Mouse (Mus musculus): Measurements from ENCODE around the gene Fam126a. TPM values are rescaled to one million over a fixed set of nuclear protein-coding genes. Genes with fewer than 3 reads are reported as not detected.

Gene Fam126a
- polyA plus RNA-seq, 1 experiment, result 5.6 TPM

DNA sequence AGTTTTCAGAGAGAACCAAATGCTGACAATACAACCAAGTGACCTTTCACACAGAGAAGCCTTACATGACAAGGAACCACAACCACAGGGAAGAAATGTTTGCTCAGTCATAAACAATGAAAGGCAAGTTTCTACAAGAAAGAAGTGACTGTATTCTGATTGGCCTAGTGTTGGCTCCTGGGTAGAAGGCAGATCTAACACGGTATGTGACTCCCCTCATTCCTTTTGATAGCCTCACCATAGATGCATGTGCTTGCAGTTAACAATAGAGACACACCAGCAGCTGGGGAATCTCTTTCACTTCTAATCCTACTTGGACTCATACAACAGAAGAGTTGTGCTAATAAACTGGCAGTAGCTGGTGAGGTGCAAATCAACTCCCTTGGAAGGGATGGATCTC, 17.3 kb upstream of the Fam126a start:
- no peaks in the 10 kb centered on the region; the same call in 1 of the 2 replicates for H3K4me1 ChIP-seq (ENCODE audit: control insufficient read depth, insufficient read depth, low read length)
- no peak for TF ChIP-seq CTCF (IDR thresholded peaks at IDR 0.05; ENCODE audit: borderline replicate concordance, insufficient read depth, low read depth, low read length)
- TF ChIP-seq POLR2A (IDR thresholded peaks at IDR 0.05; ENCODE audit: borderline replicate concordance, insufficient read depth, low read length), result no peak
- DNase-seq, result no peak
- WGBS, result 49% methylated on average over 1 of the region's 1 CpGs
- H3K27me3 ChIP-seq (ENCODE audit: control insufficient read depth, insufficient read depth, low read length), result no peaks in the 10 kb centered on the region
- H3K4me3 ChIP-seq (replicated peaks; ENCODE audit: insufficient read depth, low read depth, low read length), result no peak overlapping the region
- H3K27ac ChIP-seq (ENCODE audit: insufficient read depth, low read length), result no peak overlapping the region

DNA sequence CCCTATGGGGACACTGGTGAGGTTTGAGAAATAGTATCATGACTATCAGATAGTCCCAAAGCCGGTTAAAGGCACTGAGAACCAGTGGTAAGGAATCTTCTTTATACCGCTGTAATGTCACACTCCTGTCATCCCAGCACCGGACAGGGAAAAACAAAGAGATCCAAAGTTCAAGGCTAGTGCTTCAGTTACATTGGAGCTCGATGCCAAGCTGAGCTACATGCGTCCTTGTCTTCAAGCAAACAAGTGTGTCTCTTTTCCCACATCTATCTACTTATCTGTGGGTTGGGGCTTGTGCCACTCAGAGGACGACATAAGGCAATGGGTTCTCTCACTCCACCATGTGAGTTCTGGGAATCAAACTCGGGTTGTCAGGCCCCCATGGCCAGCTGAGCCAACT, 16.5 kb upstream of the Fam126a start:
- Histone ChIP-seq H3K4me3 (replicated peaks; ENCODE audit: insufficient read depth, low read depth, low read length) (no peak overlapping the region), H3K4me1 (ENCODE audit: control insufficient read depth, insufficient read depth, low read length) (no peaks in the 10 kb centered on the region; the same call in 1 of the 2 replicates), H3K27me3 (ENCODE audit: control insufficient read depth, insufficient read depth, low read length) (no peaks in the 10 kb centered on the region), H3K27ac (ENCODE audit: insufficient read depth, low read length) (no peak overlapping the region)
- TF ChIP-seq CTCF (IDR thresholded peaks at IDR 0.05; ENCODE audit: borderline replicate concordance, insufficient read depth, low read depth, low read length), result no peak
- no peak for TF ChIP-seq POLR2A (IDR thresholded peaks at IDR 0.05; ENCODE audit: borderline replicate concordance, insufficient read depth, low read length)
- WGBS, result 81% methylated on average over 7 of the region's 7 CpGs
- no peak for DNase-seq

DNA sequence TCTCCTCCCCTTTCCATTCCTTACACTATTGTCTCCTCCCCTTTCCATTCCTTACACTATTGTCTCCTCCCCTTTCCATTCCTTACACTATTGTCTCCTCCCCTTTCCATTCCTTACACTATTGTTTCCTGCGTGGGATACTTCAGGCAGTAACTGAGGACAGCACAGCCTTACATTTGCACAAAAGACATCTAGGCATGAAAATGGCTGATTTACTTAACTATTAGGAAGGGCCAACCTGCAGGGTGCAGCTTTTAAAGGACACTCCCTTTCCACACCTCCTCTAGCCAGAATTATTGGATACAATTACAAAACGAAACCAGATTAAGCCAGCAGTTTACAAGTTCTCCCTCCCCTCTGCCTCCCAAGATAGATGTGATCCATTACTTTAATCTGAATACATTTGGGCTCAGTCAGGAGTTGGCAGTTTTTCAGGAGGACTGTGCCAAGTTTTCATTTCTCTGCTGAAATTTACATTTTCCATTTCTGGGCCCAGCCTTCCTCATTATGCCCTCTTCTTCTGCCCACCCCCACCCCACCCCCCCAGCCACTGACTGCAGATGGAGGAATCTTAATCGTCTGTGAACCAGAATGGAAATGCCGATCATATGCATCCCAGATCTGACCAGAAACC, 15.6 kb upstream of the Fam126a start:
- Histone ChIP-seq H3K4me3 (replicated peaks; ENCODE audit: insufficient read depth, low read depth, low read length) (no peak overlapping the region), H3K4me1 (ENCODE audit: control insufficient read depth, insufficient read depth, low read length) (no peaks in the 10 kb centered on the region; the same call in 1 of the 2 replicates), H3K27me3 (ENCODE audit: control insufficient read depth, insufficient read depth, low read length) (no peaks in the 10 kb centered on the region), H3K27ac (ENCODE audit: insufficient read depth, low read length) (no peak overlapping the region)
- DNase-seq, result no peak
- no peak for TF ChIP-seq CTCF (IDR thresholded peaks at IDR 0.05; ENCODE audit: borderline replicate concordance, insufficient read depth, low read depth, low read length)
- no peak for TF ChIP-seq POLR2A (IDR thresholded peaks at IDR 0.05; ENCODE audit: borderline replicate concordance, insufficient read depth, low read length)
- 14% methylated on average over 4 of the region's 4 CpGs for WGBS

DNA sequence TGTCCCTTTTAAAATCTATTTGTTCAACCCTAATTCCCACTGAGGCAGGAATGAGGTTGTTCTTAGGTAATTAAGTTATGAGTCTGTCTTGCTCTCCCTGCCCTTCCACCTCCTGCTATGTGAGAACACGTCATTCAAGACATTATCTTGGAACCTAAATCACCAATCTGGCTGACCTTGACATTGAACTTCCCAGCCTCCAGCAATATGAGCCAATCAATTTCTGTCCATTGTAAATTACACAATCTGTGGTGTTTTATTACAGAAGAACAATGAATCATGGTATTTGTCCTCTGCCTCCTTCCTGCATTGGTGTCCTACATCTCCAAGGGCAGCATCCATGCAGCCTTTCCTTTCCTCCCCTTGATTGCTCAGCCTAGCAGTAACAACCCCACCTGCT, 13.9 kb upstream of the Fam126a start:
- Histone ChIP-seq H3K27ac (ENCODE audit: insufficient read depth, low read length) (no peak overlapping the region), H3K27me3 (ENCODE audit: control insufficient read depth, insufficient read depth, low read length) (no peaks in the 10 kb centered on the region), H3K4me1 (ENCODE audit: control insufficient read depth, insufficient read depth, low read length) (no peaks in the 10 kb centered on the region), H3K4me3 (replicated peaks; ENCODE audit: insufficient read depth, low read depth, low read length) (no peak overlapping the region)
- TF ChIP-seq CTCF (IDR thresholded peaks at IDR 0.05; ENCODE audit: borderline replicate concordance, insufficient read depth, low read depth, low read length) (no peak), POLR2A (IDR thresholded peaks at IDR 0.05; ENCODE audit: borderline replicate concordance, insufficient read depth, low read length) (no peak)
- WGBS, result 35% methylated on average over 1 of the region's 1 CpGs
- DNase-seq, result no peak

DNA sequence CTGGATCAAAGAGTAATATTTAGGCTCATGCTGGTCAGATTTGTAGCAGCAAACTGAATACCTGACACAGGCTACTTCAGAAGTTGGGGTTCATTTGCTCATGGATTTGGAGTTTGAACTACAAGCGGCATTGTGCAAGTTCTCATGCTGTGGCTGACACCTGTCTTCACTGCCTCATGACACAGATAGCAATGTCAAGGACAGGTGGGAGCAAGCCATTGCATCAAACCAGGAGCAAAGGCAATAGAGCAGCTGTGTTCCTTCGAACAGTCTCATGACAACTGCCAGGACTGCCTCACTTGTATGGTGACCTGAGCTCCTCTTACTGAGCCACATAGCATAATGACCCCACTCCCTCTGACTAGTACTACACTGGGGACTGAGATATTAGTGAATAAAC, 12.9 kb upstream of the Fam126a start:
- no peak overlapping the region for H3K27ac ChIP-seq (ENCODE audit: insufficient read depth, low read length)
- H3K4me3 ChIP-seq (replicated peaks; ENCODE audit: insufficient read depth, low read depth, low read length), result no peak overlapping the region
- H3K4me1 ChIP-seq (ENCODE audit: control insufficient read depth, insufficient read depth, low read length), result no peaks in the 10 kb centered on the region
- TF ChIP-seq POLR2A (IDR thresholded peaks at IDR 0.05; ENCODE audit: borderline replicate concordance, insufficient read depth, low read length), result no peak
- no peak for TF ChIP-seq CTCF (IDR thresholded peaks at IDR 0.05; ENCODE audit: borderline replicate concordance, insufficient read depth, low read depth, low read length)
- DNase-seq, result no peak
- 88% methylated on average over 2 of the region's 2 CpGs for WGBS
- no peaks in the 10 kb centered on the region for H3K27me3 ChIP-seq (ENCODE audit: control insufficient read depth, insufficient read depth, low read length)

DNA sequence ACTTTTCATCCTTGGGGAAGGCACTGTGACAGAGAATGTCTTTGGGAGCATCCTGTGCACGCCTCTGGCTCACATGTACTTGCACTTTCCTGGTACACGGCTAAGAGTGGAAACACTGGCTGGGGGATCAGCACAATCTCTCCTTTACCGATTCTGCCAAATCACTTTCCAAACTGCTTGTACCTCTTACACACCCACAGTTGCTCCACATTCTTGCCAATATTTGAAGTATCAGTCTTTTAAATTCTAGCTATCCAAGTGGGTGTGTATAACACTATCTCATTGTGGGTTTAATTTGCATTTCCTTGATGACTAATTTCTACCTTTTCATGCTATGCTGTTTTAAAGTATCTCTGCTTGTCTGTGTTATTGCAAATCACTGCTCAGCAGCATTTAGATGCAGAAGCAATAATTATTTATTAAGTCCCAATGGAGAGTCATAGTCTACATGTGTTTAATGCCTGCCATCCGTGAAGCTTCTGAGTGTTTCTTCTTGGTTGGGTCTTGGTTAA, 10.9 kb upstream of the Fam126a start:
- H3K4me1 ChIP-seq (ENCODE audit: control insufficient read depth, insufficient read depth, low read length), result no peaks in the 10 kb centered on the region
- H3K4me3 ChIP-seq (replicated peaks; ENCODE audit: insufficient read depth, low read depth, low read length), result no peak overlapping the region
- no peak for TF ChIP-seq CTCF (IDR thresholded peaks at IDR 0.05; ENCODE audit: borderline replicate concordance, insufficient read depth, low read depth, low read length)
- TF ChIP-seq POLR2A (IDR thresholded peaks at IDR 0.05; ENCODE audit: borderline replicate concordance, insufficient read depth, low read length), result no peak
- WGBS, result 79% methylated on average over 4 of the region's 4 CpGs
- H3K27ac ChIP-seq (ENCODE audit: insufficient read depth, low read length), result no peak overlapping the region
- DNase-seq, result no peak
- H3K27me3 ChIP-seq (ENCODE audit: control insufficient read depth, insufficient read depth, low read length), result no peaks in the 10 kb centered on the region

DNA sequence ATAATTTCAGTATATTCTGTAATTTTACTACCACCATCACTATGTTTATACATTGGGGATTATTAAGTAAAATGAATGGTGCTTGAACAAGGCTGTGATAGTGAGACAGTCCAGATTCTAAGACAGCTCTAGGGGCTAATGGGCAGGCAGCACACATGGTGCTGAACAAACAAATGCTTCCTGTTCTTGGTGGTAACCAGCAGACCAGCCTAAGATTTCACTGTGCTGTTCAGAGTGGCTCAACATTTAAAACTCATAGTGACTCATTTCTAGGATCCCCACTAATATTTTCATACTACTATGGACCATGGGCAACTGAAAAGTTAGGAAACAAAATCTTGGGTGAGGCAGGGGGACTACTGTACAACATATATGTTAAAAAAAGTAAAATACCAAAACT, 10.1 kb upstream of the Fam126a start:
- DNase-seq, result no peak
- H3K27ac ChIP-seq (ENCODE audit: insufficient read depth, low read length), result no peak overlapping the region
- no peak overlapping the region for H3K4me3 ChIP-seq (replicated peaks; ENCODE audit: insufficient read depth, low read depth, low read length)
- TF ChIP-seq POLR2A (IDR thresholded peaks at IDR 0.05; ENCODE audit: borderline replicate concordance, insufficient read depth, low read length) (no peak), CTCF (IDR thresholded peaks at IDR 0.05; ENCODE audit: borderline replicate concordance, insufficient read depth, low read depth, low read length) (no peak)
- no peaks in the 10 kb centered on the region for H3K4me1 ChIP-seq (ENCODE audit: control insufficient read depth, insufficient read depth, low read length)
- no peaks in the 10 kb centered on the region for H3K27me3 ChIP-seq (ENCODE audit: control insufficient read depth, insufficient read depth, low read length)

DNA sequence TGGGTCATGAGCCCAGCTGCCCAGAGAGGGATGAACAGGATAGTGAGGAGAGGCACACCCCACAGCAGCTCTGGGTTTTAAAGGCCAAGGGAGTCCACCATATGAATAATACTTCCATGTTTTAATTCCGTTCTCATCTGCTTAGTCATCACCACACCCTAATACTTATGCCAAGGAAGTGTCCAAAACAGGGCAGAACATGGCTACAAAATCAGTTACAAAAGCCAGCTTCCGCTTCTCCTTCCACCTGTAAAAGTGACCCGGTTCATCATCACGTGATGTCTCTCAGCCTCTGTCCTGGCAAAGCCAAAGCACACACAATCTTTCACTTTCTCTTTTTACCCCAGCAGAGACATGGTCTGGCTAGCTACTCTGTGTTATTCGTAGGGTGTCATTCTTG, 8.9 kb upstream of the Fam126a start:
- no peak for DNase-seq
- H3K27ac ChIP-seq (ENCODE audit: insufficient read depth, low read length), result no peak overlapping the region
- TF ChIP-seq POLR2A (IDR thresholded peaks at IDR 0.05; ENCODE audit: borderline replicate concordance, insufficient read depth, low read length) (no peak), CTCF (IDR thresholded peaks at IDR 0.05; ENCODE audit: borderline replicate concordance, insufficient read depth, low read depth, low read length) (no peak)
- H3K4me1 ChIP-seq (ENCODE audit: control insufficient read depth, insufficient read depth, low read length), result no peaks in the 10 kb centered on the region
- no peaks in the 10 kb centered on the region for H3K27me3 ChIP-seq (ENCODE audit: control insufficient read depth, insufficient read depth, low read length)
- WGBS, result 81% methylated on average over 5 of the region's 5 CpGs
- H3K4me3 ChIP-seq (replicated peaks; ENCODE audit: insufficient read depth, low read depth, low read length), result no peak overlapping the region
